Mouse (Mus musculus) neural tube, embryonic 15.5 days (tissue): ENCODE results near the gene Lrrtm4. TPM values are rescaled to one million over a fixed set of nuclear protein-coding genes. Genes with fewer than 3 reads are reported as not detected.
A peak's percentile ranks its signal among the peaks of the same experiment; 100 is the strongest.

ENCODE experiments used
- ATAC-seq: fragments of 200-750 bp; cut with Nextera tagmentation; 2 replicates; pipeline ENCODE4 v1.8.0; 2017; ENCODE audit warnings: mild to moderate bottlenecking, moderate TSS enrichment, moderate library complexity; ENCODE audit not compliant: low FRiP score
- H3K27ac ChIP-seq: fragments of 300-500 bp; sonication (generic); replicated peaks from 2 replicates; pipeline ENCODE4 v1.5.1; 2015; ENCODE audit warnings: mild to moderate bottlenecking, inconsistent platforms
- H3K27me3 ChIP-seq: fragments of 300-500 bp; sonication (generic); replicated peaks from 2 replicates; pipeline ENCODE4 v1.6.1; 2015; ENCODE audit warnings: inconsistent platforms
- H3K36me3 ChIP-seq: fragments of 300-500 bp; sonication (generic); 2 replicates; pipeline ENCODE4 v1.6.1; 2015; ENCODE audit warnings: inconsistent platforms
- H3K4me1 ChIP-seq: fragments of 300-500 bp; sonication (generic); 2 replicates; pipeline ENCODE4 v1.6.1; 2015; ENCODE audit warnings: inconsistent platforms
- H3K4me2 ChIP-seq: fragments of 300-500 bp; sonication (generic); 2 replicates; pipeline ENCODE4 v1.6.1; 2015; ENCODE audit warnings: inconsistent platforms, mild to moderate bottlenecking, moderate library complexity
- H3K4me3 ChIP-seq: fragments of 300-500 bp; sonication (generic); replicated peaks from 2 replicates; pipeline ENCODE4 v1.5.1; 2015; ENCODE audit warnings: mild to moderate bottlenecking, inconsistent platforms
- H3K9ac ChIP-seq: fragments of 300-500 bp; sonication (generic); replicated peaks from 2 replicates; pipeline ENCODE4 v1.6.1; 2015; ENCODE audit warnings: mild to moderate bottlenecking, inconsistent platforms
- H3K9me3 ChIP-seq: fragments of 300-500 bp; sonication (generic); replicated peaks from 2 replicates; pipeline ENCODE4 v1.6.1; 2016; ENCODE audit warnings: inconsistent platforms
- WGBS: fragments of 180-500 bp; shearing (Covaris S2); methylation state at CpG from one replicate; pipeline ENCODE4 v1.1.7; 2015; ENCODE audit warnings: mixed read lengths; 5-methylcytosine and 5-hydroxymethylcytosine counted together
- polyA plus RNA-seq: library from polyadenylated mRNA; unstranded; fragments of >200 nt; fragmentation: Nextera tagmentation; extraction: Ambion mirVana; gene quantifications from 2 replicates; pipeline ENCODE4 v1.2.1, GENCODE M21; 2015

Lrrtm4 gene
- 20.0 and 20.1 TPM in 2 replicates for polyA plus RNA-seq

GRCm38 (mm10) chr6:80018765-80019164 lies at the start of gene Lrrtm4:
Gene Lrrtm4 (plus strand): TSS chr6:80018877.
- ATAC-seq, result peak; percentile 93
- 4% methylated on average over 6 of the region's 6 CpGs for WGBS
- H3K36me3 ChIP-seq, result no peaks in the 10 kb centered on the region
- H3K4me3 ChIP-seq, result peak within 1 kb of the TSS; percentile 58
- peak within 1 kb of the TSS; percentile 59 for H3K4me2 ChIP-seq
- no peaks in the 10 kb centered on the region for H3K27me3 ChIP-seq
- peak within 1 kb of the TSS; percentile 81 for H3K27ac ChIP-seq
- peak within 1 kb of the TSS; percentile 57 for H3K9ac ChIP-seq
- peaks cover 11% of the 10 kb centered on the region; the same call in 1 of the 2 replicates for H3K4me1 ChIP-seq
- no peaks in the 10 kb centered on the region for H3K9me3 ChIP-seq

GRCm38 (mm10) chr6:80019189-80019860 lies 648 bp downstream of the Lrrtm4 start:
- WGBS, result 3% methylated on average over 14 of the region's 14 CpGs
- Histone ChIP-seq H3K4me2 (peak overlapping the region; percentile 59), H3K27ac (peak overlapping the region; percentile 81), H3K9ac (peak overlapping the region; percentile 57), H3K9me3 (no peaks in the 10 kb centered on the region), H3K4me1 (peaks cover 11% of the 10 kb centered on the region; the same call in 1 of the 2 replicates), H3K4me3 (peak overlapping the region; percentile 58), H3K27me3 (no peaks in the 10 kb centered on the region), H3K36me3 (no peaks in the 10 kb centered on the region)
- ATAC-seq, result peak; percentile 75

GRCm38 (mm10) chr6:80019861-80020230 lies 1.2 kb downstream of the Lrrtm4 start:
- H3K4me3 ChIP-seq, result peak overlapping the region; percentile 58
- H3K4me2 ChIP-seq, result peak overlapping the region; percentile 59
- ATAC-seq, result peak; percentile 64; the same call in 1 of the 2 replicates
- H3K9ac ChIP-seq, result peak overlapping the region; percentile 57
- H3K27ac ChIP-seq, result peak overlapping the region; percentile 81
- 2% methylated on average over 10 of the region's 10 CpGs for WGBS
- H3K4me1 ChIP-seq, result peaks cover 11% of the 10 kb centered on the region; the same call in 1 of the 2 replicates
- no peaks in the 10 kb centered on the region for H3K27me3 ChIP-seq
- no peaks in the 10 kb centered on the region for H3K9me3 ChIP-seq
- H3K36me3 ChIP-seq, result no peaks in the 10 kb centered on the region

- Histone ChIP-seq H3K4me1 (no peaks in the 10 kb centered on the region), H3K27ac (no peak overlapping the region), H3K4me2 (no peak overlapping the region), H3K9ac (no peak overlapping the region), H3K9me3 (no peaks in the 10 kb centered on the region), H3K36me3 (no peaks in the 10 kb centered on the region), H3K27me3 (no peaks in the 10 kb centered on the region), H3K4me3 (no peak overlapping the region)
- ATAC-seq, result no peak
Observed at GRCm38 (mm10) chr6:80056849-80057248, 38.2 kb downstream of the Lrrtm4 start.

- no peak overlapping the region for H3K4me2 ChIP-seq
- H3K36me3 ChIP-seq, result no peaks in the 10 kb centered on the region
- 95% methylated on average over 2 of the region's 2 CpGs for WGBS
- H3K4me1 ChIP-seq, result no peaks in the 10 kb centered on the region
- H3K27me3 ChIP-seq, result no peaks in the 10 kb centered on the region
- no peak overlapping the region for H3K4me3 ChIP-seq
- ATAC-seq, result no peak
- H3K9me3 ChIP-seq, result no peaks in the 10 kb centered on the region
- no peak overlapping the region for H3K27ac ChIP-seq
- H3K9ac ChIP-seq, result no peak overlapping the region
Observed at GRCm38 (mm10) chr6:80078001-80078400, 59.3 kb downstream of the Lrrtm4 start.

- Histone ChIP-seq H3K9me3 (no peaks in the 10 kb centered on the region), H3K27ac (no peak overlapping the region), H3K27me3 (no peaks in the 10 kb centered on the region), H3K4me1 (no peaks in the 10 kb centered on the region), H3K36me3 (no peaks in the 10 kb centered on the region), H3K4me2 (no peak overlapping the region), H3K9ac (no peak overlapping the region), H3K4me3 (no peak overlapping the region)
- ATAC-seq, result no peak
- 76% methylated on average over 6 of the region's 6 CpGs for WGBS
Observed at GRCm38 (mm10) chr6:80079290-80079689, 60.6 kb downstream of the Lrrtm4 start.

GRCm38 (mm10) chr6:80094909-80095308 lies 76.2 kb downstream of the Lrrtm4 start:
- Histone ChIP-seq H3K27ac (no peak overlapping the region), H3K9ac (no peak overlapping the region), H3K27me3 (no peaks in the 10 kb centered on the region), H3K4me3 (no peak overlapping the region), H3K9me3 (no peaks in the 10 kb centered on the region), H3K4me1 (no peaks in the 10 kb centered on the region), H3K4me2 (no peak overlapping the region), H3K36me3 (no peaks in the 10 kb centered on the region)
- ATAC-seq, result no peak
- 78% methylated on average over 4 of the region's 4 CpGs for WGBS

- no peak for ATAC-seq
- no peak overlapping the region for H3K4me3 ChIP-seq
- H3K4me2 ChIP-seq, result no peak overlapping the region
- no peaks in the 10 kb centered on the region for H3K9me3 ChIP-seq
- H3K27ac ChIP-seq, result no peak overlapping the region
- H3K4me1 ChIP-seq, result no peaks in the 10 kb centered on the region
- H3K9ac ChIP-seq, result no peak overlapping the region
- H3K36me3 ChIP-seq, result no peaks in the 10 kb centered on the region
- H3K27me3 ChIP-seq, result no peaks in the 10 kb centered on the region
- WGBS, result 57% methylated on average over 2 of the region's 2 CpGs
Observed at GRCm38 (mm10) chr6:80105343-80105742, 86.7 kb downstream of the Lrrtm4 start.

- WGBS, result 86% methylated on average over 1 of the region's 1 CpGs
- no peak for ATAC-seq
- H3K9ac ChIP-seq, result no peak overlapping the region
- no peaks in the 10 kb centered on the region for H3K9me3 ChIP-seq
- no peak overlapping the region for H3K27ac ChIP-seq
- no peaks in the 10 kb centered on the region for H3K27me3 ChIP-seq
- no peaks in the 10 kb centered on the region for H3K4me1 ChIP-seq
- no peak overlapping the region for H3K4me2 ChIP-seq
- H3K4me3 ChIP-seq, result no peak overlapping the region
- no peaks in the 10 kb centered on the region for H3K36me3 ChIP-seq
Observed at GRCm38 (mm10) chr6:80105843-80106242, 87.2 kb downstream of the Lrrtm4 start.

GRCm38 (mm10) chr6:80126419-80126818 lies 107.7 kb downstream of the Lrrtm4 start:
- H3K9me3 ChIP-seq, result no peaks in the 10 kb centered on the region
- no peaks in the 10 kb centered on the region for H3K4me1 ChIP-seq
- H3K9ac ChIP-seq, result no peak overlapping the region
- no peak for ATAC-seq
- 70% methylated on average over 1 of the region's 1 CpGs for WGBS
- H3K4me3 ChIP-seq, result no peak overlapping the region
- no peak overlapping the region for H3K27ac ChIP-seq
- H3K27me3 ChIP-seq, result no peaks in the 10 kb centered on the region
- no peaks in the 10 kb centered on the region for H3K36me3 ChIP-seq
- H3K4me2 ChIP-seq, result no peak overlapping the region

- no peaks in the 10 kb centered on the region for H3K36me3 ChIP-seq
- H3K27ac ChIP-seq, result no peak overlapping the region
- H3K9me3 ChIP-seq, result no peaks in the 10 kb centered on the region
- H3K27me3 ChIP-seq, result no peaks in the 10 kb centered on the region
- no peak overlapping the region for H3K4me3 ChIP-seq
- no peak overlapping the region for H3K4me2 ChIP-seq
- H3K4me1 ChIP-seq, result no peaks in the 10 kb centered on the region
- no peak overlapping the region for H3K9ac ChIP-seq
- WGBS, result 43% methylated on average over 4 of the region's 4 CpGs
- 0 out of 2 replicates have a peak, but pooled peaks have one; percentile 55 for ATAC-seq
Observed at GRCm38 (mm10) chr6:80162585-80162984, 143.9 kb downstream of the Lrrtm4 start.

- no peak for ATAC-seq
- H3K4me3 ChIP-seq, result no peak overlapping the region
- H3K36me3 ChIP-seq, result no peaks in the 10 kb centered on the region
- no peaks in the 10 kb centered on the region for H3K27me3 ChIP-seq
- no peak overlapping the region for H3K4me2 ChIP-seq
- H3K27ac ChIP-seq, result no peak overlapping the region
- no peak overlapping the region for H3K9ac ChIP-seq
- WGBS, result 80% methylated on average over 1 of the region's 1 CpGs
- H3K4me1 ChIP-seq, result no peaks in the 10 kb centered on the region
- H3K9me3 ChIP-seq, result no peaks in the 10 kb centered on the region
Observed at GRCm38 (mm10) chr6:80181916-80182315, 163.2 kb downstream of the Lrrtm4 start.
